In genomic region chr1:76404003-76404402, GRCm38 (mm10) we compare ENCODE assay signal across 25 mouse cellular contexts.
"Had no signal": no experiment of that assay in that cellular context is flagged by ENCODE, and none has a peak within 500 bp of the region (broad histone marks: within the 10 kb centered on the region; RNA-seq: fewer than 3 reads in every experiment).

No protein-coding gene starts in this region.

- DNase-seq: gastrocnemius, postnatal 14 days; gastrocnemius, postnatal 36 days; heart, adult 18-20 months; heart, postnatal 10 days; heart, postnatal 4 days; kidney, adult 18-20 months; kidney, adult 8-10 months; kidney, postnatal 10 days; kidney, postnatal 36 days; layer of hippocampus, adult 9-11 months; layer of hippocampus, postnatal 36 days; liver; liver, embryonic 13.5 days had no signal

- H3K4me3 ChIP-seq: heart, embryonic 10.5 days; heart, embryonic 12.5 days; hindbrain, embryonic 10.5 days; hindbrain, embryonic 12.5 days; intestine, embryonic 15.5 days; limb, embryonic 10.5 days; limb, embryonic 12.5 days; liver, embryonic 13.5 days; liver, embryonic 15.5 days had no signal

- H3K27ac ChIP-seq: heart, embryonic 10.5 days; hindbrain, embryonic 10.5 days; hindbrain, embryonic 12.5 days; intestine, embryonic 15.5 days; limb, embryonic 10.5 days; limb, embryonic 12.5 days; liver, embryonic 13.5 days; liver, embryonic 15.5 days had no signal

- H3K4me2 ChIP-seq: heart, embryonic 12.5 days; hindbrain, embryonic 12.5 days; intestine, embryonic 15.5 days; limb, embryonic 12.5 days; liver, embryonic 11.5 days; liver, embryonic 13.5 days; liver, embryonic 15.5 days had no signal

- H3K9me3 ChIP-seq: heart, embryonic 10.5 days; heart, embryonic 12.5 days; hindbrain, embryonic 10.5 days; hindbrain, embryonic 12.5 days; intestine, embryonic 15.5 days; limb, embryonic 10.5 days; limb, embryonic 12.5 days; liver, embryonic 13.5 days; liver, embryonic 15.5 days had no signal

- H3K9ac ChIP-seq: heart, embryonic 12.5 days; hindbrain, embryonic 12.5 days; intestine, embryonic 15.5 days; limb, embryonic 12.5 days; liver, embryonic 13.5 days; liver, embryonic 15.5 days had no signal

- H3K4me1 ChIP-seq: heart, embryonic 10.5 days; heart, embryonic 12.5 days; hindbrain, embryonic 10.5 days; hindbrain, embryonic 12.5 days; intestine, embryonic 15.5 days; limb, embryonic 10.5 days; limb, embryonic 12.5 days; liver, embryonic 13.5 days; liver, embryonic 15.5 days had no signal

- ATAC-seq: hindbrain, embryonic 16.5 days; inflammation-experienced regulatory T-cells, adult 6 months; intestine, embryonic 15.5 days; intestine, postnatal 0 days had no signal

- H3K27me3 ChIP-seq: heart, embryonic 12.5 days; hindbrain, embryonic 12.5 days; intestine, embryonic 15.5 days; limb, embryonic 12.5 days; liver, embryonic 13.5 days; liver, embryonic 15.5 days had no signal

- H3K36me3 ChIP-seq: heart, embryonic 10.5 days; heart, embryonic 12.5 days; hindbrain, embryonic 10.5 days; hindbrain, embryonic 12.5 days; intestine, embryonic 15.5 days; limb, embryonic 10.5 days; limb, embryonic 12.5 days; liver, embryonic 13.5 days; liver, embryonic 15.5 days had no signal
